Mouse (Mus musculus) erythroblast, embryonic 14.5 days (primary cell): ENCODE measurements around the gene Gm21969. TPM values are rescaled to one million over a fixed set of nuclear protein-coding genes. Genes with fewer than 3 reads are reported as not detected.

Source experiments
- H3K27me3 ChIP-seq: 2 replicates; pipeline ENCODE4 v1.6.1; 2012; ENCODE audit warnings: inconsistent platforms; ENCODE audit not compliant: control insufficient read depth
- H3K36me3 ChIP-seq: 2 replicates; pipeline ENCODE4 v1.6.1; 2012; ENCODE audit warnings: mild to moderate bottlenecking, inconsistent platforms; ENCODE audit not compliant: control insufficient read depth
- H3K4me1 ChIP-seq: 2 replicates; pipeline ENCODE4 v1.6.1; 2012; ENCODE audit warnings: inconsistent platforms; ENCODE audit not compliant: control insufficient read depth
- H3K4me3 ChIP-seq: replicated peaks from 2 replicates; pipeline ENCODE3; 2012; ENCODE audit warnings: moderate library complexity, mild to moderate bottlenecking, inconsistent platforms
- H3K9me3 ChIP-seq: 2 replicates; pipeline ENCODE4 v1.6.1; 2012; ENCODE audit warnings: low read length, inconsistent platforms, mixed read lengths; ENCODE audit not compliant: control insufficient read depth
- GATA1 ChIP-seq: IDR thresholded peaks from 2 replicates; pipeline ENCODE4 v1.6.1; 2012; ENCODE audit warnings: low read length, inconsistent platforms, mixed read lengths
- TAL1 ChIP-seq: IDR thresholded peaks from 3 replicates; pipeline ENCODE4 v1.6.1; 2012; ENCODE audit warnings: low read length, inconsistent platforms, mixed read lengths
- polyA plus RNA-seq: library from polyadenylated mRNA; stranded (reverse); fragments of >175 nt; gene quantifications from 2 replicates; pipeline ENCODE4 v1.2.3, GENCODE M21; 2012

Gm21969 gene
- polyA plus RNA-seq, 1 experiment, result 0.14 TPM

DNA sequence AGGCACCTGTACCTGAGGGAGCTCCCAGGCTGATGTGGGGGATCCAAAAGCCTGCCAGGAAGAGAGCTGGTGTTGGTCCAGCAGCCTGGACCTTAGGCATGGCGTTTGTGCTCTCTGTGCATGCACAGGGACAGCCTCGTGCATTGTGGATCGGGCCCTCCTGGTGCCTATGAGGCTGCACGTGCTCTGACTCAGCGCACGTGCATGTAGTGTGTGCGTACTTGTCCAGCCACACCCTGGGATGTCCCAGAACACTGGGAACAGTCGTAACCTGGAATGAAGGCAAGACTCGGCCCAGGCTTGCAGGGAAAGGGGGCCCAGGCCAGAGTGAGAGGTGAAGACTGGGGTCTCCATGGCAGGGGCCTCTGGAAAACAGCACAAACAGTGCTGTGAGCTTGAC, 34.9 kb downstream of the Gm21969 start:
- Histone ChIP-seq H3K4me3 (no peak overlapping the region), H3K36me3 (peaks cover 37% of the 10 kb centered on the region), H3K27me3 (peaks cover 12% of the 10 kb centered on the region), H3K9me3 (no peaks in the 10 kb centered on the region), H3K4me1 (peaks cover 2% of the 10 kb centered on the region; the same call in 1 of the 2 replicates)
- no peak for TF ChIP-seq GATA1
- TF ChIP-seq TAL1, result no peak

DNA sequence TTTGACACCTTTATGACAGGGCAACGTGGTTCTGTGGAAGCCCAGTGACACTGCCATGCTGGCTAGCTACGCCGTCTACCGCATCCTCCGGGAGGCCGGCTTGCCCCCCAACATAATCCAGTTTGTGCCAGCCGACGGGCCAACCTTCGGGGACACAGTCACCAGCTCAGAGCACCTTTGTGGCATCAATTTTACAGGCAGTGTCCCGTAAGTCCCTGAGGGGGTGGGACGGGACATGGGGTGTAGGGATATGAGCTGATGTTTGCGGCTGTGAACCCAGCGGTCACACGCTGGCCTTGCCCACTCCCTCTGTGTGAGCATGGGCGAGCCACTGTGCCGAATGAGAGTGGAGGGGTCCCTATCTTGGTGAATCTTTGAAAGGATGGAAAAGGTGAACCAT, 35.4 kb downstream of the Gm21969 start:
- TF ChIP-seq TAL1 (no peak), GATA1 (no peak)
- Histone ChIP-seq H3K4me3 (no peak overlapping the region), H3K27me3 (peaks cover 12% of the 10 kb centered on the region), H3K9me3 (no peaks in the 10 kb centered on the region), H3K36me3 (peaks cover 40% of the 10 kb centered on the region), H3K4me1 (peaks cover 5% of the 10 kb centered on the region)

DNA sequence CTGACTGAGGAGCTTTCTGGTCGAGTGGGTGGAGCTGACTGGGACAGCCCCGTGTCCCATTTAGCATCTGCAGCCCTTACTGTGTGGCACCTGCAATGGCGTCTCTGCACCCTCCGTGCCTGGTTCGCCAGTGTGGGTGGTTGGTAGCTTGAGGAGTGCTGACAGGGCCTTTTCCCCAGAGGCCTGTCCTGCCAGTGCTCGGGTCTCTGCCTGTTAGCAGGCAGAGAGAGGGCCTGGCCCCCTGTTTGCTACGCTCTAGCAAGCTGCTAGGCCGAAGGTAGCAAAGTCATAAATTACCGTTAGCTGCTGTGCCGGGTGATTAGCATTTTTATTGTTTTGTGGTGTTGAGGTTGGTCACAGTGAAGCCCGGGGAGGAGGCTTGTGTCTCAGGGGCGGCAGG, 36.8 kb downstream of the Gm21969 start:
- Histone ChIP-seq H3K9me3 (no peaks in the 10 kb centered on the region), H3K4me1 (peaks cover 8% of the 10 kb centered on the region), H3K27me3 (peaks cover 12% of the 10 kb centered on the region), H3K36me3 (peaks cover 46% of the 10 kb centered on the region), H3K4me3 (no peak overlapping the region)
- TF ChIP-seq TAL1 (no peak), GATA1 (no peak)

DNA sequence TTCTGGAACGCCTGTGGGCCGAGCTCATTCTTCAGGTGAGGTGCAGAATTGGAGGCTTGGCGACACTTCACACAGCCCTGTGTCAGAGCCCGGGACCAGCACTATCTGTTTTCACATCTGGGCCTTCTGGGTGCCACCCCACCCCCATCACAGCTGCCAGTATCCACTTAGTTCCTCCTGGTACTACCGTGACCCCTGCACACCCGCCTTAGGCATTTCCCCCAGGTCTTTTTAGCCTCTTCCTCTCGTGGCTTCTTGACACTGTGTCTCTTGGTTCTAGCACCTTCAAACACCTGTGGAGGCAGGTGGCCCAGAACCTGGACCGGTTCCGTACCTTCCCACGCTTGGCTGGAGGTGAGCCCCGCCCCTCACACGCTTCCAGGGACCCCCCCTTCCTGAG, 37.3 kb downstream of the Gm21969 start:
- H3K4me1 ChIP-seq, result peaks cover 8% of the 10 kb centered on the region
- TF ChIP-seq GATA1 (no peak), TAL1 (no peak)
- peaks cover 47% of the 10 kb centered on the region for H3K36me3 ChIP-seq
- no peaks in the 10 kb centered on the region for H3K9me3 ChIP-seq
- no peak overlapping the region for H3K4me3 ChIP-seq
- peaks cover 12% of the 10 kb centered on the region for H3K27me3 ChIP-seq

DNA sequence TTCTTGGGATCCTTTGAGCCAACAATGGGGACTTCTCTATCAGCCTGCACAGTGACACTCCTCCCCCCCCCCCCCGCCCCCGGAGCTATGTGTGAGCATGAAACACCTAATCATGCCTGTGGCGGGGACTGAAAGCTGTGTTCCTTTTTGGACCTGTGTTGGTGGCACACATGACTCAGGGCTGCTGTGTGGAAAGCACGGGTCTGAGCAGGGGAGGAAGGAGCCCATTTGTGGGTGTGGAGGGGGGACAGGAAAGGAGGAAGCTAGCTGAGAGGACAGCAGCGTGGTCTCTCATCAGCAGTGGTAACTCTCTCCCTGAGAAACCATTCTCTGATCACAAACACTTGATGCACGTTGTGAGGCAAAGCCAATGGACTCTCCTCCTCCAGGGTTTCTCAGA, 37.8 kb downstream of the Gm21969 start:
- Histone ChIP-seq H3K27me3 (peaks cover 12% of the 10 kb centered on the region), H3K4me3 (no peak overlapping the region), H3K9me3 (no peaks in the 10 kb centered on the region), H3K36me3 (peaks cover 42% of the 10 kb centered on the region), H3K4me1 (peaks cover 8% of the 10 kb centered on the region)
- no peak for TF ChIP-seq GATA1
- TF ChIP-seq TAL1, result no peak

DNA sequence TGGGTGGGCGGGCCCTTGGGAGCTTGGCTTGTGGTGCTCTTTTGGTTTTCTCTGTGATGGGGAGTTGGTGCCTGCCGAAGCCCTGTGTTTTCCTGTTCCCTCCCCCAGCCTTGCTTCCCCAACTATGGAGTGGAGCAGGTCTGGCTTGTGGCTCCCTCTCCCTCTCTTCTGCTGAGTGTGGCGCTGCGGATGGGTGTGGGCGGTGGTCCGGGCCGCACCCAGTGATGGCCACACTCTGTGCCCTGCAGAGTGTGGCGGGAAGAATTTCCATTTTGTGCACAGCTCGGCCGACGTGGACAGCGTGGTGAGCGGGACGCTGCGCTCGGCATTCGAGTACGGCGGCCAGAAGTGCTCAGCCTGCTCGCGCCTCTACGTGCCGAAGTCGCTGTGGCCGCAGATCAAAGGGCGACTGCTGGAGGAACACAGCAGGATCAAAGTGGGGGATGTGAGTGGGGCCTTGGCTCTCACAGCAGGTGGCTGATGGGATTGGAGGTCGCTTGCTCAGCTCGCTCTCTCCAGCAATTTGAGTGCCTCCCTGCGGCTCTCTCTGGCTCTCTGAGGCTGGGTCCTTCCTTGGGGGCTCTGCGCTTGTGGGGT, 38.9 kb downstream of the Gm21969 start:
- Histone ChIP-seq H3K27me3 (peaks cover 12% of the 10 kb centered on the region), H3K9me3 (no peaks in the 10 kb centered on the region), H3K4me3 (no peak overlapping the region), H3K36me3 (peaks cover 42% of the 10 kb centered on the region), H3K4me1 (peaks cover 8% of the 10 kb centered on the region)
- no peak for TF ChIP-seq TAL1
- TF ChIP-seq GATA1, result no peak

DNA sequence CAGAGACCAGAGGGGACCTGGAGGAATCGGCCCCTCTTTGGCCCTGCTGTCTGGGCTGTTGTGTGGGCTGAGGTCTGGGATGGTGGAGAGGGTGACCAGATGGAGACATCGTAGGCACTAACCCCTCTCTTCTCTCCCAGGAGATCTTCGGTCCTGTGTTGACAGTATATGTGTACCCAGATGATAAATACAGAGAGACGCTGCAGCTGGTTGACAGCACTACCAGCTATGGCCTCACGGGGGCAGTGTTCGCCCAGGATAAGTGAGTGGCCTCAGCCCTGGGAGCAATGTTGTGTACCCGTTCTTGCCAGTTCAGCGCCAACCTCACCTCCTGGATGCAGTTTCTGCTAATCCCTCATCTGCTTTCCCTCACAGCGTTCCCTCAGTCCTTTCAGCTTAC, 41.0 kb downstream of the Gm21969 start:
- TF ChIP-seq TAL1, result no peak
- TF ChIP-seq GATA1, result no peak
- H3K9me3 ChIP-seq, result no peaks in the 10 kb centered on the region
- peaks cover 38% of the 10 kb centered on the region for H3K36me3 ChIP-seq
- H3K4me1 ChIP-seq, result peaks cover 8% of the 10 kb centered on the region
- H3K4me3 ChIP-seq, result no peak overlapping the region
- peaks cover 12% of the 10 kb centered on the region for H3K27me3 ChIP-seq

DNA sequence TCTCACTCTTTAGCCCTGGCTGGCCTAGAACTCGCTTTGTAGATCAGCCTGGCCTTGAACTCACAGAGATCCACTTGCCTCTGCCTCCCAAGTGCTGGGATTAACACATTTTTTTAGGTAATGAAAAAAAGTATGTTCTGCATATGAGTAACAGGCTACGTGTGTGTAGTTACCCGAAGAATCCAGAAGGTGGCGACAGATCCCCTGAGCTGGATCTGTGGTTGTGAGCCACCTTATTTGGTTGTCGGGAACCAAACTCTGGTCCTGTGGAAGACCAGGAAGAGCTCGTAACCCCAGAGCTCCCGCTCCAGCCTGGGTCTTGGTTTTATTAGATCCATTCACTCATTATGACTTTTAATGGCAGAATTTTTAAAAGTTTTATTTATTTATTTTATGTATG, 43.9 kb downstream of the Gm21969 start:
- Histone ChIP-seq H3K4me3 (no peak overlapping the region), H3K9me3 (no peaks in the 10 kb centered on the region), H3K4me1 (peaks cover 6% of the 10 kb centered on the region), H3K27me3 (peaks cover 6% of the 10 kb centered on the region), H3K36me3 (peaks cover 39% of the 10 kb centered on the region)
- no peak for TF ChIP-seq TAL1

DNA sequence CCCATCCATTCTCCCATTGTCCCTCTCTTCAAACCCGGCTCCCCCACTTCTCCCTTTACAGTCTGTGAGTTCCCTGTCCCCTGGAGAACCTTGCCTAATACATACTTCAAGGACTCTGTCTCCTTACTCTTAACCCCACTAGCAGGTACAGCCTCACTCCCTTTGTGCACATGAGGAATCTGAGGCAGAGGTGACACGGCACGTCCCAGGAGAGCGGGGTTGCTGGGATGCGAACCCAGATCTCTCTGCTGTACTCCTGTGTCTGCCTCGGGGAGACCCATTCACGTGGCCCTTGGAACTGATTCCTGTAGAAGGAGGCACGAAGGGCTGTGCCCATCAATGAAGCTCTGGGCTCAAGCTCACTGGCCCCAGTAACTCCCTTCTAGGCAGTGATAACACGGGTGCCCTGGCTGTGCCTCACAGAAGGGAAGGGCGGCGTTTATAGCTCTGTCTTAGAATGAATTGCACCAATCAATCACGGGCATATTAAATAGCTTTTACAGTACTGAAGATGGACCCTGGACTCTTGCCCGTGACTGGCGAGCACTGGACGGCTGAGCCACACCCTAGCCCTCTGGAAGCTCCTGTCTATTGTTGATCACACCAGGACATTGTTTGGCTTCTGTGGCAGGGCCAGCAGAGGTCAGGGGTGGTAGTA, 47.2 kb downstream of the Gm21969 start:
- Histone ChIP-seq H3K4me3 (no peak overlapping the region), H3K4me1 (no peaks in the 10 kb centered on the region), H3K36me3 (peaks cover 17% of the 10 kb centered on the region), H3K9me3 (no peaks in the 10 kb centered on the region), H3K27me3 (no peaks in the 10 kb centered on the region)
- no peak for TF ChIP-seq GATA1
- TF ChIP-seq TAL1, result no peak
